Mouse (Mus musculus): ENCODE data around the gene Trim62. TPM values are rescaled to one million over a fixed set of nuclear protein-coding genes. Genes with fewer than 3 reads are reported as not detected.

The Trim62 gene
- polyA plus RNA-seq, 1 experiment = 2.8 TPM

GRCm38 (mm10) chr4:128887026-128887425 is 3.6 kb downstream of the Trim62 start:
- Histone ChIP-seq H3K36me3 (ENCODE audit: control insufficient read depth, insufficient read depth, low read length, poor library complexity, severe bottlenecking) (no peaks in the 10 kb centered on the region), H3K4me1 (ENCODE audit: control insufficient read depth, insufficient read depth, low read length) (no peaks in the 10 kb centered on the region), H3K4me3 (ENCODE audit: low read depth, low read length) (no peak overlapping the region), H3K27me3 (ENCODE audit: control insufficient read depth, insufficient read depth, low read length, poor library complexity, severe bottlenecking) (peaks cover 7% of the 10 kb centered on the region; the same call in 1 of the 2 replicates), H3K27ac (ENCODE audit: insufficient read depth, low read length) (no peak overlapping the region), H3K9ac (ENCODE audit: low read depth, poor library complexity, severe bottlenecking) (no peak overlapping the region), H3K9me3 (replicated peaks; ENCODE audit: control insufficient read depth, insufficient read depth, low read length, poor library complexity, severe bottlenecking) (no peaks in the 10 kb centered on the region)
- TF ChIP-seq EP300 (IDR thresholded peaks at IDR 0.05; ENCODE audit: insufficient read depth, low read depth, low read length) (no peak), CTCF (IDR thresholded peaks at IDR 0.05; ENCODE audit: low read depth, low read length) (no peak), POLR2A (IDR thresholded peaks at IDR 0.05; ENCODE audit: insufficient read depth, low read length) (no peak)

DNA sequence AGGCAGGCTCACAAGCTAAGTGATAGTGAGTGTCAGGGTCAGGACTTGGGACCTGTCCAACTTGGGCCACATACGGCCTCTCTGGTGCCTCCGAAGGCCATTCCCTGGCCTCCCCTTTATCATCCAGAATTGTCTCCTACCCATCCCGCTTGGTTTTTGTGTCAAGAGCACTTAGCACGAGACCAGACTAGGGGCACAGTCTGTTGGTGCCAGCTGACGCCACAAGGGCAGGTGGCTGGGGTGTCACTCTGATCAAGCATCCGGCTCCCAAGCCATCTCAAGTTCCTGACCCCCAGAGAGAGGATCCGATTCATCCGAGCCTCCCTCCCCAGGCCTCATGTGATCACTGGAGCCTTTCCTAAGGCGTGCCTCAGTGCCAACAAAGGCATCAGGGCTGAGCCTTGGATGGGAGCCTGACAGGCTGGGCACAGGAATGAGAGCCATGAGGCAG is 4.3 kb downstream of the Trim62 start:
- Histone ChIP-seq H3K4me1 (ENCODE audit: control insufficient read depth, insufficient read depth, low read length) (no peaks in the 10 kb centered on the region), H3K36me3 (ENCODE audit: control insufficient read depth, insufficient read depth, low read length, poor library complexity, severe bottlenecking) (no peaks in the 10 kb centered on the region), H3K4me3 (ENCODE audit: low read depth, low read length) (no peak overlapping the region), H3K9ac (ENCODE audit: low read depth, poor library complexity, severe bottlenecking) (no peak overlapping the region), H3K27me3 (ENCODE audit: control insufficient read depth, insufficient read depth, low read length, poor library complexity, severe bottlenecking) (peaks cover 7% of the 10 kb centered on the region; the same call in 1 of the 2 replicates), H3K9me3 (replicated peaks; ENCODE audit: control insufficient read depth, insufficient read depth, low read length, poor library complexity, severe bottlenecking) (no peaks in the 10 kb centered on the region), H3K27ac (ENCODE audit: insufficient read depth, low read length) (no peak overlapping the region)
- no peak for TF ChIP-seq CTCF (IDR thresholded peaks at IDR 0.05; ENCODE audit: low read depth, low read length)
- TF ChIP-seq POLR2A (IDR thresholded peaks at IDR 0.05; ENCODE audit: insufficient read depth, low read length) = no peak

DNA sequence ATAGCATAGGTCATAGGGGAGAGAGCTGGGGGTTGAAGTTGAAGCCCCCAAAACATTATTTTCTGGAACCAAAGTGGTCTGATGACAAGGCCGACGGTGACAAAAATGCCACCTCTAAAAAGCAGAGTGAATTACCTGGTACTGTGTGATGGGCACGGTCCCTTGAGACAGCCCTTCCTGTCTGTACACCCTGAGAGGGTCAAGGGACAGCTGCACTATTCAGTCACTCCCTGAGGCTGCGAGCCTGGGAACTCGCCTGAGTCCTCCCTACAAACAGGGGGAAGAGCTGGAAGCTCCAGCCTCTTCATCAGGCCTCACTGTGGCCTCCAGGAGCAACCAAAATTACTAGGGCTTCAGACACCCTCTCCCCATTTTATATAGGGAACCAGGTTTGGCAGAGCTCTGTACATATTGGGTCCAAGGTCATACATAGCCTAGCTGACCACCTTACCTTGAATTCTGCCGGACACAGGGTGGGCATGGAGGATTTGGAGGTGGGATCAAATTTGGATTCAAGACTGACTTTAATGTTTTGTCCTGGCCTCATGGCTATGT is 5.1 kb downstream of the Trim62 start:
- TF ChIP-seq CTCF (IDR thresholded peaks at IDR 0.05; ENCODE audit: low read depth, low read length) = no peak
- TF ChIP-seq EP300 (IDR thresholded peaks at IDR 0.05; ENCODE audit: insufficient read depth, low read depth, low read length) = no peak
- TF ChIP-seq POLR2A (IDR thresholded peaks at IDR 0.05; ENCODE audit: insufficient read depth, low read length) = no peak
- no peaks in the 10 kb centered on the region for H3K9me3 ChIP-seq (replicated peaks; ENCODE audit: control insufficient read depth, insufficient read depth, low read length, poor library complexity, severe bottlenecking)
- H3K4me1 ChIP-seq (ENCODE audit: control insufficient read depth, insufficient read depth, low read length) = no peaks in the 10 kb centered on the region
- peaks cover 6% of the 10 kb centered on the region; the same call in 1 of the 2 replicates for H3K27me3 ChIP-seq (ENCODE audit: control insufficient read depth, insufficient read depth, low read length, poor library complexity, severe bottlenecking)
- H3K36me3 ChIP-seq (ENCODE audit: control insufficient read depth, insufficient read depth, low read length, poor library complexity, severe bottlenecking) = no peaks in the 10 kb centered on the region
- H3K27ac ChIP-seq (ENCODE audit: insufficient read depth, low read length) = no peak overlapping the region
- no peak overlapping the region for H3K9ac ChIP-seq (ENCODE audit: low read depth, poor library complexity, severe bottlenecking)
- H3K4me3 ChIP-seq (ENCODE audit: low read depth, low read length) = no peak overlapping the region

DNA sequence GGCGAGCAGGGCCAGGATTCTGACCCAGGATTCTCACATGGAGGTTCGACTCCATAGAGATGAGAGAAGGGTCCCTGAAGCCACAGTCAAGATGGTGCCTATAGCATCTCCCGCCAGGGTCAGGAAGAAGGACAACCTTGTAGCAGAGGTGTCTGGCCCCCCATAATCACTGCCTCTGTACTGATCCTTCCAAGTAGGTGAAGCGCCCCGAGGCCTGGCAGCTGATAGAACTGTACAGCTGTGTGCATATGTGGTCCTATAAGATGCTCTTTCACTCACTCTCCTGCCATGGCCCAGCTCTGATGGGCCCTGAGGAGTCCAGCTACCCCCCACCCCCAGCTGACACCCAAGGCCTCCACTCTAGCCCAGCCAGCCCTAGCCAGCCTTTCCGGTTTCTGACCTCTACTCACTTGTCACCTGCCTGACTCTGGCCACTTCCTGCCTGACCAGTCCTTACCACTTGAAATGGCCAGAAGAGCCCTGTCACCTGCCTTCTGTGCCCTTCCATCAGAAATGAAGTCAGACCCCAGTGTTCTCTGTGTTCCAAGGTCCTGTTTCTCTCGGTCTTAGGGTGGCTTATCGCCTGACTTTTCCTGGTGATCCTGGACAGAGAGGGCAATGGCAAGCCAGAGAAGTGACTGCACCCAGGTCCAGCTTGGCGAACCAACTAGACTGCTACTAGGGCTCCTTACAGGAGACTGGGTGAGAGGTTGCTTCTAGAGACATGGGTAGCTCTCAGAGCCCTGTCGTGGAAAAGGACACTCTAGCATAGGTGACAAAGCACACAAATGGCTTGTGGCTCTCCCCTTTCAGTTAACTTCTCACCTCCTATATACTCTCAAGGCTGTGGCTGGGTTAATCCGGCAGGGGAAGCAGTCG is 6.6 kb downstream of the Trim62 start:
- H3K9me3 ChIP-seq (replicated peaks; ENCODE audit: control insufficient read depth, insufficient read depth, low read length, poor library complexity, severe bottlenecking) = no peaks in the 10 kb centered on the region
- H3K9ac ChIP-seq (ENCODE audit: low read depth, poor library complexity, severe bottlenecking) = no peak overlapping the region
- no peaks in the 10 kb centered on the region for H3K4me1 ChIP-seq (ENCODE audit: control insufficient read depth, insufficient read depth, low read length)
- H3K4me3 ChIP-seq (ENCODE audit: low read depth, low read length) = no peak overlapping the region
- H3K27me3 ChIP-seq (ENCODE audit: control insufficient read depth, insufficient read depth, low read length, poor library complexity, severe bottlenecking) = no peaks in the 10 kb centered on the region
- no peaks in the 10 kb centered on the region for H3K36me3 ChIP-seq (ENCODE audit: control insufficient read depth, insufficient read depth, low read length, poor library complexity, severe bottlenecking)
- TF ChIP-seq EP300 (IDR thresholded peaks at IDR 0.05; ENCODE audit: insufficient read depth, low read depth, low read length) = no peak
- TF ChIP-seq POLR2A (IDR thresholded peaks at IDR 0.05; ENCODE audit: insufficient read depth, low read length) = no peak
- no peak for TF ChIP-seq CTCF (IDR thresholded peaks at IDR 0.05; ENCODE audit: low read depth, low read length)
- H3K27ac ChIP-seq (ENCODE audit: insufficient read depth, low read length) = no peak overlapping the region

DNA sequence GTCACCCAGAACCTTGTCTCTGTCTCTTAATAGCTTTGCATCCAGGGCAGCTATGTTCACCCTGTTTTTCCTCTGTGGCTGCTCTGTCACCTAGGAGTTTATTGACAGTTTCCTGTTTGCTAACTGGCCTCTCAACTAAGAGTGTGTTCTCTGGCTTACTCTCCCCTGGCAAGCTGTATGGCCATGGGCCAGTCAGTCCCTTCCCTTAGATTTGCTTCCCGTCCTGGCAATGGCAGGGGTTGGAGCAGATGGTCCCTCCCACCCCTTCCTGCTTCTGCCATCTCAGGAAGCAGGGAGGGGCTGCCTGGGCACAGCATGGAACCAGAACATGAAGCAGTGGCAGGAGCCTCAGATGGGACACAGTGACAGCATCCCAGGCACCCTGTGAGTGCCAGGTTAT is 7.8 kb downstream of the Trim62 start:
- Histone ChIP-seq H3K27ac (ENCODE audit: insufficient read depth, low read length) (no peak overlapping the region), H3K9me3 (replicated peaks; ENCODE audit: control insufficient read depth, insufficient read depth, low read length, poor library complexity, severe bottlenecking) (no peaks in the 10 kb centered on the region), H3K9ac (ENCODE audit: low read depth, poor library complexity, severe bottlenecking) (no peak overlapping the region), H3K27me3 (ENCODE audit: control insufficient read depth, insufficient read depth, low read length, poor library complexity, severe bottlenecking) (no peaks in the 10 kb centered on the region), H3K4me1 (ENCODE audit: control insufficient read depth, insufficient read depth, low read length) (no peaks in the 10 kb centered on the region), H3K4me3 (ENCODE audit: low read depth, low read length) (no peak overlapping the region), H3K36me3 (ENCODE audit: control insufficient read depth, insufficient read depth, low read length, poor library complexity, severe bottlenecking) (no peaks in the 10 kb centered on the region)
- no peak for TF ChIP-seq EP300 (IDR thresholded peaks at IDR 0.05; ENCODE audit: insufficient read depth, low read depth, low read length)
- no peak for TF ChIP-seq POLR2A (IDR thresholded peaks at IDR 0.05; ENCODE audit: insufficient read depth, low read length)
- TF ChIP-seq CTCF (IDR thresholded peaks at IDR 0.05; ENCODE audit: low read depth, low read length) = no peak

DNA sequence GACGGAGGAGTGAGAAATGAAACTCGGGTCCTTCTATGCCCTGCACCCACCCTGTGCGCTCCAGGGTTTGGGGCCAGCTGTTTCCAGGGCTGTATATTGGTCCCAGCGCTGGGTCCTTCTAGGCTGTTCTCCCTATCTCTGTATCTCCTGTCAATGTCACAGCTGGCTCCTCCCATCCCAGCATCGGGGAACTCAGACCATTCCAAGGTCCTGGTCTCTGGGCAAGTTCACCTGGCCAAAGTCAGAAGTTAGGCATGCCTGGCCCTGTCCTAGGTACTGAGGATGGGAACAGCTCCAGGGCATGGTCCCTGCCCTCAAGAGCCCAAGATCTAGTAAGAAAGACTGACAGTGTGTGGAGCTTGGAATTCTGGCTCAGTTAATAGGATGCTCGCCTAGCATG is 8.4 kb downstream of the Trim62 start:
- Histone ChIP-seq H3K9me3 (replicated peaks; ENCODE audit: control insufficient read depth, insufficient read depth, low read length, poor library complexity, severe bottlenecking) (no peaks in the 10 kb centered on the region), H3K27ac (ENCODE audit: insufficient read depth, low read length) (no peak overlapping the region), H3K9ac (ENCODE audit: low read depth, poor library complexity, severe bottlenecking) (no peak overlapping the region), H3K4me1 (ENCODE audit: control insufficient read depth, insufficient read depth, low read length) (no peaks in the 10 kb centered on the region), H3K27me3 (ENCODE audit: control insufficient read depth, insufficient read depth, low read length, poor library complexity, severe bottlenecking) (no peaks in the 10 kb centered on the region), H3K36me3 (ENCODE audit: control insufficient read depth, insufficient read depth, low read length, poor library complexity, severe bottlenecking) (no peaks in the 10 kb centered on the region), H3K4me3 (ENCODE audit: low read depth, low read length) (no peak overlapping the region)
- TF ChIP-seq EP300 (IDR thresholded peaks at IDR 0.05; ENCODE audit: insufficient read depth, low read depth, low read length) = 0 out of 2 replicates have a peak, but pooled peaks have one; percentile 35
- no peak for TF ChIP-seq CTCF (IDR thresholded peaks at IDR 0.05; ENCODE audit: low read depth, low read length)
